Mouse (Mus musculus) neural tube, embryonic 11.5 days (tissue): ENCODE data around the gene Tekt1. TPM values are rescaled to one million over a fixed set of nuclear protein-coding genes. Genes with fewer than 3 reads are reported as not detected.
"Not testable (repeated sequence)": the region's sequence is repeated elsewhere in the genome, so short reads cannot be mapped to it uniquely, and the experiment has no call there.

Experiments
- ATAC-seq: fragments of 200-750 bp; cut with Nextera tagmentation; 2 replicates; pipeline ENCODE4 v1.8.0; 2017; ENCODE audit warnings: moderate number of reproducible peaks, mild to moderate bottlenecking, moderate TSS enrichment, moderate library complexity; ENCODE audit not compliant: insufficient read depth, low FRiP score, low TSS enrichment
- DNase-seq: peaks from one replicate; pipeline ENCODE4 v3.0.0-alpha.2; 2015; ENCODE audit warnings: low spot score
- H3K27ac ChIP-seq: fragments of 300-500 bp; sonication (generic); 2 replicates; pipeline ENCODE4 v1.5.1; 2014; ENCODE audit warnings: low read depth, mild to moderate bottlenecking, low read length
- H3K27me3 ChIP-seq: fragments of 300-500 bp; sonication (generic); 2 replicates; pipeline ENCODE4 v1.6.1; 2014; ENCODE audit warnings: mild to moderate bottlenecking, low read length, mixed read lengths; ENCODE audit not compliant: control insufficient read depth, insufficient read depth
- H3K36me3 ChIP-seq: fragments of 300-500 bp; sonication (generic); 2 replicates; pipeline ENCODE4 v1.6.1; 2014; ENCODE audit warnings: mild to moderate bottlenecking, low read length, moderate library complexity, mixed read lengths; ENCODE audit not compliant: control insufficient read depth, insufficient read depth
- H3K4me1 ChIP-seq: fragments of 300-500 bp; sonication (generic); 2 replicates; pipeline ENCODE4 v1.6.1; 2014; ENCODE audit warnings: low read length, mixed read lengths; ENCODE audit not compliant: control insufficient read depth, insufficient read depth
- H3K4me2 ChIP-seq: fragments of 300-500 bp; sonication (generic); 2 replicates; pipeline ENCODE4 v1.6.1; 2014; ENCODE audit warnings: low read depth, mild to moderate bottlenecking, moderate library complexity
- H3K4me3 ChIP-seq: fragments of 300-500 bp; sonication (generic); 2 replicates; pipeline ENCODE4 v1.5.1; 2014; ENCODE audit warnings: low read depth, low read length
- H3K9ac ChIP-seq: fragments of 300-500 bp; sonication (generic); 2 replicates; pipeline ENCODE4 v1.6.1; 2014; ENCODE audit warnings: mild to moderate bottlenecking, low read length
- H3K9me3 ChIP-seq: fragments of 300-500 bp; sonication (generic); 2 replicates; pipeline ENCODE4 v1.6.1; 2016; ENCODE audit warnings: low read length; ENCODE audit not compliant: control insufficient read depth
- WGBS: fragments of 180-500 bp; shearing (Covaris S2); extraction: QIAGEN DNeasy Blood & Tissue Kit; methylation state at CpG from one replicate; pipeline ENCODE4 v1.1.7; 2014; 5-methylcytosine and 5-hydroxymethylcytosine counted together
- polyA plus RNA-seq: library from polyadenylated mRNA; unstranded; fragments of >200 nt; fragmentation: Nextera tagmentation; extraction: Ambion mirVana; gene quantifications from 2 replicates; pipeline ENCODE4 v1.2.1, GENCODE M21; 2014

Tekt1 gene
- polyA plus RNA-seq, 1 experiment from 2014 or later: 4.2 TPM

- Histone ChIP-seq H3K4me1 (no peaks in the 10 kb centered on the region), H3K4me3 (no peak overlapping the region), H3K4me2 (no peak overlapping the region), H3K27me3 (no peaks in the 10 kb centered on the region), H3K27ac (no peak overlapping the region), H3K9me3 (no peaks in the 10 kb centered on the region), H3K9ac (no peak overlapping the region), H3K36me3 (no peaks in the 10 kb centered on the region)
- no peak for DNase-seq
- no peak for ATAC-seq
- WGBS: 84% methylated on average over 3 of the region's 3 CpGs
Observed at GRCm38 (mm10) chr11:72353186-72353585, 9.1 kb downstream of the Tekt1 start.

DNA sequence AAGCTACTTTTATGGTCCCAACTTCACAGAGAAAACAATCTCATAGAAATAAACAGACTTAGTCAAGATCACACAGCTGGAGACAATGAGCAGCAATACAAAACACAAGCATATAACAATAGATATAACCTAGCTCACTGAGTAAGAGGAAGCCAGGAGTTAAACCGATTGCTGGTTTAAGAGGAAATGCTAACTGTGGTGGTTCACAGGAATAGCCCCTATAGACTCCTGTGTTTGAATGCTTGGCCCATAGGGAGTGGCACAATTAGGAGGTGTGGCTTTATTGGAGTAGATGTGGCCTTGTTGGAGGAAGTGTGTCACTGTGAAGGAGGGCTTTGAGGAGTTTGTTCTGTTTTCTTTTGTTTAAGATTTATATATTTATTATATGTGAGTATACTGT lies 10.0 kb downstream of the Tekt1 start:
- no peak overlapping the region for H3K4me3 ChIP-seq
- H3K4me2 ChIP-seq: no peak overlapping the region
- no peaks in the 10 kb centered on the region for H3K9me3 ChIP-seq
- 56% methylated on average over 1 of the region's 1 CpGs for WGBS
- ATAC-seq: no peak
- no peaks in the 10 kb centered on the region for H3K27me3 ChIP-seq
- H3K36me3 ChIP-seq: no peaks in the 10 kb centered on the region
- H3K27ac ChIP-seq: no peak overlapping the region
- no peaks in the 10 kb centered on the region for H3K4me1 ChIP-seq
- DNase-seq: no peak
- no peak overlapping the region for H3K9ac ChIP-seq

GRCm38 (mm10) chr11:72349652-72350051 lies 12.6 kb downstream of the Tekt1 start:
- Histone ChIP-seq H3K27me3 (no peaks in the 10 kb centered on the region), H3K4me3 (no peak overlapping the region), H3K9ac (no peak overlapping the region), H3K4me2 (no peak overlapping the region), H3K27ac (no peak overlapping the region), H3K36me3 (no peaks in the 10 kb centered on the region), H3K4me1 (no peaks in the 10 kb centered on the region), H3K9me3 (no peaks in the 10 kb centered on the region)
- ATAC-seq (no peak), DNase-seq (no peak)
- WGBS: 69% methylated on average over 4 of the region's 4 CpGs

DNA sequence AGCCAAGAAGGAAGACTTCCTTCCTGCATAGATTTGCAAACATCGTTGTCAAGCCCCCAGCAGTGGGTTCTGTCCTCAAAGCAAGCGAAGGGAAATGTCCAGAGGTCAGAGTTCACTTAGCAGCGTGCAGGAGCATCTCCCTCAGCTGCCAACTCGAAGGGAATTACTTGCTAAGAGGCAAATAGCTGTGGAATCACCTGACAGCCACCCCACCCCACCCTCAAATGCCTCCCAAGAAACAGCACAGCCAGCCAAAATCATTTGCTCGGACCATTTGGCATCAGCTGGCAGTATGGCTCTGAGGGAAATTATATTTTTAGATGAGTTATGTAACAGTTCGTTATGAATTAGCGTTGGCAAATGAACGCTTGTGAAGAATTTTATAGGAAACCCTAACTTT lies 13.2 kb downstream of the Tekt1 start:
- Histone ChIP-seq H3K9ac (no peak overlapping the region), H3K4me2 (no peak overlapping the region), H3K27ac (no peak overlapping the region), H3K4me3 (no peak overlapping the region), H3K9me3 (no peaks in the 10 kb centered on the region), H3K27me3 (no peaks in the 10 kb centered on the region), H3K36me3 (no peaks in the 10 kb centered on the region), H3K4me1 (no peaks in the 10 kb centered on the region)
- 60% methylated on average over 8 of the region's 8 CpGs for WGBS
- DNase-seq (no peak), ATAC-seq (no peak)

DNA sequence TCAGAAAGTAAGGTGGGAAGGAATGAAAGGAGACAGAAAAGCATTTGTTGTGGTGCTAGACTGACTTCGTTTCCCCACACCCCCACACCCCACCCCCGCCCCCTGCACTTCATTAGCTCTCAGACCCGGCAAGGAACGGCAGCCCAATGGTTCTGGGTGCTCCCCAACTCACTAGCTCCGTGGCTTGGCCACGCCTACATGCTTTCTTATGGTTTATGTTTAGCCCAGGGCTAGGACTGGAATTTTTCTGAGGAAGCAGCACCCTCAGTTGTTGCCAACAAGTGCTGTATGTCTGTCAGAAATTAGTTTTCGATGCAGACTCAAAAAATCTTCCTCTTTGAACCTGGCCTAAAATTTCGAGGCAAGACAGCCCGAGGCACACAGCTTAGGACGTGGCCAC lies 13.7 kb downstream of the Tekt1 start:
- Histone ChIP-seq H3K27ac (no peak overlapping the region), H3K4me3 (no peak overlapping the region), H3K9ac (no peak overlapping the region), H3K4me2 (no peak overlapping the region), H3K27me3 (no peaks in the 10 kb centered on the region), H3K36me3 (no peaks in the 10 kb centered on the region), H3K9me3 (no peaks in the 10 kb centered on the region), H3K4me1 (no peaks in the 10 kb centered on the region)
- WGBS: 66% methylated on average over 10 of the region's 10 CpGs
- DNase-seq: no peak
- no peak for ATAC-seq

- Histone ChIP-seq H3K36me3 (no peaks in the 10 kb centered on the region), H3K9ac (no peak overlapping the region), H3K9me3 (no peaks in the 10 kb centered on the region), H3K4me3 (no peak overlapping the region), H3K27me3 (no peaks in the 10 kb centered on the region), H3K4me1 (no peaks in the 10 kb centered on the region), H3K4me2 (no peak overlapping the region), H3K27ac (no peak overlapping the region)
- DNase-seq (no peak), ATAC-seq (no peak)
- 88% methylated on average over 11 of the region's 11 CpGs for WGBS
Observed at GRCm38 (mm10) chr11:72344486-72344885, 17.8 kb downstream of the Tekt1 start.

- 25% methylated on average over 8 of the region's 8 CpGs for WGBS
- DNase-seq: peak; percentile 53
- Histone ChIP-seq H3K9ac (no peak overlapping the region), H3K4me2 (no peak overlapping the region), H3K4me1 (no peaks in the 10 kb centered on the region), H3K9me3 (no peaks in the 10 kb centered on the region), H3K27ac (no peak overlapping the region), H3K27me3 (no peaks in the 10 kb centered on the region), H3K4me3 (no peak overlapping the region), H3K36me3 (no peaks in the 10 kb centered on the region)
- ATAC-seq: no peak
Observed at GRCm38 (mm10) chr11:72343904-72344303, 18.3 kb downstream of the Tekt1 start.

DNA sequence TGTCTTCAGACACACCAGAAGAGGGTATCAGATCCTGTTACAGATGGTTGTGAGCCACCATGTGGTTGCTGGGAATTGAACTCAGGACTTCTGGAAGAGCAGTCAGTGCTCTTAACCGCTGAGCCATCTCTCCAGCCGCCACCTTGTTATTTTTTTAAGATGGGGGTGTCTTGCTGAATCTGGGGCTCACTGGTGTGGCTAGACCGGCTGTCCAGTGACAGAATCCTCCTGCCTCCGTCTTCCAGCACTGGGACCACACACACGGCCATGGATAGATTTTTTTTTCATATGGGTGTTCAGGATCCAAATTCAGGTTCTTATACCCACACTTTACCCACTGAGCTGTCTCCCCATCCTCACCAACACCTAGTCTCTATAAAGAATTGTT lies 19.0 kb downstream of the Tekt1 start:
- H3K4me2 ChIP-seq, H3K4me3 ChIP-seq, DNase-seq, H3K27ac ChIP-seq, H3K9ac ChIP-seq, H3K9me3 ChIP-seq, H3K36me3 ChIP-seq, ATAC-seq, H3K4me1 ChIP-seq, H3K27me3 ChIP-seq: not testable (repeated sequence)
- 92% methylated on average over 5 of the region's 5 CpGs for WGBS

- Histone ChIP-seq H3K4me2 (no peak overlapping the region), H3K36me3 (no peaks in the 10 kb centered on the region), H3K27me3 (no peaks in the 10 kb centered on the region), H3K4me3 (no peak overlapping the region), H3K4me1 (no peaks in the 10 kb centered on the region), H3K9me3 (no peaks in the 10 kb centered on the region), H3K9ac (no peak overlapping the region), H3K27ac (no peak overlapping the region)
- DNase-seq (peak; percentile 75), ATAC-seq (peak; percentile 78)
- WGBS: 13% methylated on average over 7 of the region's 7 CpGs
Observed at GRCm38 (mm10) chr11:72342549-72343237, 19.5 kb downstream of the Tekt1 start.
